Mouse (Mus musculus) erythroblast, embryonic 14.5 days (primary cell): ENCODE results near the gene Ccdc148.

ENCODE experiments used
- GATA1 ChIP-seq: IDR thresholded peaks from 2 replicates; pipeline ENCODE4 v1.6.1; 2012; ENCODE audit warnings: low read length, inconsistent platforms, mixed read lengths
- TAL1 ChIP-seq: IDR thresholded peaks from 3 replicates; pipeline ENCODE4 v1.6.1; 2012; ENCODE audit warnings: low read length, inconsistent platforms, mixed read lengths

DNA sequence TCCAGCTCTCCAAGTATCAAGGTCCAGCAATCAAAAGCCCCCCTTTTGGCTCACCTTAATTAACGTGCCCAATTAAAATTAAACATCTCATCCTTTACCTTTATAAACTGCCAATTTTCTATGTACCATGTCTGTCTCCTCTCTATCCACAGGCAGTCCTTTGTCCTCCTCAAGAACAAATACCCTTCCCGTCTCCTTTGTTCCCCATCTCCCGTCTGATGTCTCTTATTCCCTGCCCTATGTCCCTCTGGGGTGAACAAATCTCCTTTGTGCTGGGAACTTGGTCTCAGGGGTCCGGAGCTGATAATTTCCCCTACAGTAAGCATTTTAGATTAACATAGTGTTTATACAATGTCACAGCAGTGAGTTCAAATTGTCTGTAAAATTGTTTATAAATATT lies 363.0 kb downstream of the Ccdc148 start:
- TF ChIP-seq TAL1 = no peak
- no peak for TF ChIP-seq GATA1
